Mouse (Mus musculus) lung, postnatal 10 days (tissue): ENCODE measurements around the gene 3830406C13Rik.

Experiments used
- DNase-seq: peaks from one replicate; pipeline ENCODE4 v3.0.0; 2021

Gene 3830406C13Rik

GRCm38 (mm10) chr14:12343451-12343941, 59.5 kb downstream of the 3830406C13Rik start:
- no peak for DNase-seq

- DNase-seq: no peak
Measured at GRCm38 (mm10) chr14:12344061-12344745, 60.2 kb downstream of the 3830406C13Rik start.

- DNase-seq: no peak
Measured at GRCm38 (mm10) chr14:12344746-12345240, 60.8 kb downstream of the 3830406C13Rik start.

- no peak for DNase-seq
Measured at GRCm38 (mm10) chr14:12345241-12345921, 61.4 kb downstream of the 3830406C13Rik start.

- DNase-seq: no peak
Measured at GRCm38 (mm10) chr14:12346011-12346864, 62.3 kb downstream of the 3830406C13Rik start.

GRCm38 (mm10) chr14:12346865-12347600, 63.1 kb downstream of the 3830406C13Rik start:
- no peak for DNase-seq

- no peak for DNase-seq
Measured at GRCm38 (mm10) chr14:12348089-12348488, 64.1 kb downstream of the 3830406C13Rik start, which contains the start of gene Fezf2. Gene Fezf2, minus strand, starts transcription at chr14:12348189.

- DNase-seq: no peak
Measured at GRCm38 (mm10) chr14:12349334-12350090, 65.5 kb downstream of the 3830406C13Rik start.

GRCm38 (mm10) chr14:12350271-12350916, 66.4 kb downstream of the 3830406C13Rik start:
- DNase-seq: no peak
